Mouse (Mus musculus) frontal cortex, postnatal 14 days (tissue): Measurements from ENCODE around the gene Msh3.
"Not testable (repeated sequence)": the region's sequence is repeated elsewhere in the genome, so short reads cannot be mapped to it uniquely, and the experiment has no call there.

ENCODE experiments used
- DNase-seq, 2 experiments: peaks; one replicate each; pipeline ENCODE4 v3.0.0; 2022; ENCODE audit warnings: low spot score in 2 of 2

Msh3 gene

GRCm38 (mm10) chr13:92354456-92355271 is at the start of gene Msh3, which contains the start of gene Dhfr:
TSS of gene Msh3 (minus strand) at chr13:92355003.
TSS of gene Dhfr (plus strand) at chr13:92354726.
- peak; percentile 94 to 96 for DNase-seq

DNA sequence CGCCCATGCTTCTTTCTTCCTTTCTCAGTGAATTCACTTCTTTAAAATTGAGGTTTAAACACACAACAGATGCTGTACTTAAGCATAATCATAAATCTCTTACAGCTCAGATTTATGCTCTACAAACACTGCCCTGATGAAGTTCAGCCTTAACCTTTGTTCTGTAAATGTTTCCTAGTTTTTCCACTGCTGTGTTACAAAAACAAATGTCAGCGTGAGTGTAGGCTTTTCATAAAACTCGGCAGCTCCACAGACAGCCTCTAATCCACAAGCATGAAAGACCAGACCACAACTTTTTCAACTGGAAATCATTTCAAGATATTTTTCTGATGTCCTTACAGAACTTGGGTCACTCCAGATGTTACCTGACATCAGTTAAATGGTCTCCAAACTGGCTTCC is 48.7 kb upstream of the Msh3 start:
- DNase-seq, result no peak

DNA sequence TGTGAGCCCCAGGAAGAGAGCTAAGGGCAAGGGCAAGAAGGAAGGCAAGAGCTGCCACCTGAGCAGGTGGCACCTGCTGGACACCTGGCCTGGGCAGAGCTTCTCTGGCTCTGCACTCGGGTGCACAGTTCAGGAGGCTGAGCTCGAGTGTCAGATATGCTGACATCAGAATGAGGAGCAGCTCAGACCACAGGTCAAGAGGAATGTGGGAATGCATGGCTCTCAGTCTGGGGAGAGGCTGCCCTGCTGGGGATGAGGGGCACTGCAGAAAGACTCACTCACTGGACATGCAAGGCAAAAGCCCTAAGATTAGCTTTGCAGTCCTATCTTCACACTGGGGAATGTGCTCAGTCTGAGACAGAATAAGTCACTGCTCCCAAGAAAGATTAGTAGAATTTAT is 47.3 kb upstream of the Msh3 start:
- no peak for DNase-seq

DNA sequence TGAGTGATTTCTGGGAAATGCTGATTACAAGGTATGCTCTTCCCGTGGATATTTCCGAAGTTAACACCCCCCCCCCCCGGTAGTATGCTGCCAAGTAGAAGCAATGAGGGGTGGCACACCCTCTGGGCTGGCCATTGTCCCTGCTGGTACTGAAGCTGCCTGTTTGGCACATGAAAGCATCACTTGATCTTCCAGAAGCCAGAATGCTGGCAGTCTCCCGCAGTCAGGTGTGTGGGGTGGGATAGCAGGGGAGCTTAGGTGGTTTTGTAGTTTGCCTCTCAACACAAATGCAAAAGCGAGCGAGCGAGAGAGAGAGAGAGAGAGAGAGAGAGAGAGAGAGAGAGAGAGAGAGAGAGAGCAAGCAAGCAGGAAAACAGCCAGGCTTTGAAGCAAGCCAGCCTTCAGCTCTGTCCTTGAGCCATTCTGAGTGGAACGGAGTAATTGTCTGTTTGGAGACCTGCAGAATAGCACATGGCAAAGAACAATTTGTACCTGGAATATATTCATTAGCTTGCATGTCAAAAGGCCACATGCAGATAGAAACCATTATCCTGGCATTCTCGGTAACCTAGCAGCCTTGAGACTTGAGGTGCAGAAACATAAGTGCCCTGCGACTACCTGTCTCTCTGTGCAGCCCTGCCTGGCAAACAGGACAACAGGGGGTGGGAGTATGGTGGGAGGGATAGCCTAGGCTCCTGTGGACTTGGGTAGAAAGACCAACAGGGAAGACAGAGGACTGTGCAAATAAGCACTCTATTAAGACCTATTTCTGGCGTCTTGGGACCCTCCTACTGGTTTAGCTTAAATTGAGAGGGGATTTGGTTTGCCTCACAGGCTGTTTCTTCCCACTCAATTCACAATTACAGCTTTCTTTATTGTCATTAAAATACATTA is 43.9 kb upstream of the Msh3 start:
- DNase-seq, result no peak

- no peak for DNase-seq
These were observed 38.4 kb upstream of the Msh3 start for GRCm38 (mm10) chr13:92393047-92393661.

- DNase-seq, result no peak
These were observed 32.6 kb upstream of the Msh3 start for GRCm38 (mm10) chr13:92387367-92387766.

DNA sequence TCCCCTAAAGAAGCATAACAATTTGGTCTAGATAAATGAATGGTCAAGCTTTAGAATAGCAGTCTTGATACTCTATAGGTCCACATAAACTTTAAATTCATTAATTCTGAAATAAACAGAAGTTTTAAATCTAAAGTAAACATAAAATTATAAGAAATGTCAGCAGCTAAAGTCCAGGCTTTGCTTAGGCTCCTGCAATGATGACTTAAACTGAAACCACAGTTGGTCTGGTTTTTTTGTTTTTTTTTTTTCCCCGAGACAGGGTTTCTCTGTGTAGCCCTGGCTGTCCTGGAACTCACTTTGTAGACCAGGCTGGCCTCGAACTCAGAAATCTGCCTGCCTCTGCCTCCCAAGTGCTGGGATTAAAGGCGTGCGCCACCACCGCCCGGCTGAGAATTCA is 16.7 kb upstream of the Msh3 start:
- DNase-seq, result not testable (repeated sequence)

DNA sequence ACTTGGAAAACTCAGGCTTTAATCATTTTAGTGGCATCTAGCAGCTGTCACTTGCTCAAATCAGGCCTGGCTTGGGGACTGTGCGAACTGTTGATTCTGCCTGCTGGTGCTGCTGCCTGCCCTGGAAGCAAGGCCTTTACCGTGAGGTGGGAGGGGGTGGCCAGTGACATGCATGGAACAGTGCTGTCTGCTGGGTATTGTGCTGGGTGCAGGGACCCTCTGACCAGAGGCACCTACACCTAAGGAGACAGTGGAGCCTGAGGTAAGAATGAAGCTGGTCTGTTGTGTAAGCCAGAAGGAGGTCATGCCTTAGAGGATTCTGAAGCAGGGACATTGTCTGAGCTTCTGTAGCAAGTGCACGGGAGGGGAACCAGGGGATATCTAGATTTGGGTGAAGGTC is 16.0 kb upstream of the Msh3 start:
- no peak for DNase-seq

- no peak for DNase-seq
These were observed 10.5 kb upstream of the Msh3 start for GRCm38 (mm10) chr13:92365312-92365711.

- DNase-seq, result no peak
These were observed 6.8 kb upstream of the Msh3 start for GRCm38 (mm10) chr13:92361609-92362008.

DNA sequence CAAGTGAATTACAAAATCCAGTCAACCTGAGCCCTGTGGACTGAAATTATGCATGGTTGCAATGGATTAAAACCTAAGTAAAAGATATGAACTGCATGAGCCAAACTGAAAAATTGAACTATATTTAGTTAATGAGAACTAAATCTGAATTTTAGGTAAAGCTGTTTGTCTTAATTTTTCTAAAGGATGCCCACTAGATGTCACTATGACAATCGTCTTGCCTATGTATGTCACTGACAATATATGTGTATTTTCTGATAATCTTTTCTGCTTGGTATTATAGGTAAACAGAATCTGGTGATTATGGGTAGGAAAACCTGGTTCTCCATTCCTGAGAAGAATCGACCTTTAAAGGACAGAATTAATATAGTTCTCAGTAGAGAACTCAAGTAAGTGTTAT is 2.8 kb upstream of the Msh3 start:
- DNase-seq, result no peak

DNA sequence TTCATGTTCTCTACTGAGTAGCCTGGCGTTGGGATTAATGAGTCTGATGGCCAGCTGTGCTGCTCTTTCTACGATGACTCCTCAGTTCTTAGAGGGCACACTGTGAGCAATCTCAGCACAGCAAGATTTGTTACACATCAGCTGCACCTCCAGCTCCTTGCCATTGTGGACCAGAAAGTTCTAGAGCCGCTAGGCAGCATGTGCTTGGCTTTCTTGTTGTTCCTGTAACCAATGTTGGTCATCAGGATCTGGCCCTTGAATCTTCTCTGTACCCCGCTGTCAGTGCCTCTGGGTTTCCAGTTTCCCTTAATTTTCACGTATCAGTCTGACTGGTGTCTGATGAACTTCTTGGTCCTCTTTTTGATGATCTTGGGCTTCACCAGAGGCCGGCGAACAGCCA is 1.6 kb upstream of the Msh3 start:
- DNase-seq, result no peak

GRCm38 (mm10) chr13:92355272-92355643 is 455 bp upstream of the Msh3 start:
- DNase-seq, result no peak

DNA sequence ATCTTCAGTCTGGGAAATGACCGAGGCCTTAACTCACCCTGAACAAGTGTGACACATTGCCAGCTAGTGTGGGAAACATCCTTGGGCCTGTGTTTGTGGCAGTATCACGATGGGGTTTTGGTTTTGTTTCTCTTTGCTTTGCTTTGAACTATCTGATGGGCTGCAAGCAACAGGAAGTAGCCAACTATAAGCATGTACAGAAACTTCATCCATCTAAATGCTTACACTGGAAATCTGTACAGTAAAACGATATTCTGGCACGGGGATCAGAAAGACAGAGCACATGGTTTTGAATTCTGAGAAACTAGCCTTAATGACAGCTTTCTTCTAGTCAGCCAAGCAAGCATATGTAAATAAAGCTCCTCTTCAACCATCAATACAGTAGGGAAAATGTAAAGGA is 847 bp downstream of the Msh3 start:
- no peak for DNase-seq

- no peak for DNase-seq
These were observed 3.7 kb downstream of the Msh3 start for GRCm38 (mm10) chr13:92351100-92351499.

DNA sequence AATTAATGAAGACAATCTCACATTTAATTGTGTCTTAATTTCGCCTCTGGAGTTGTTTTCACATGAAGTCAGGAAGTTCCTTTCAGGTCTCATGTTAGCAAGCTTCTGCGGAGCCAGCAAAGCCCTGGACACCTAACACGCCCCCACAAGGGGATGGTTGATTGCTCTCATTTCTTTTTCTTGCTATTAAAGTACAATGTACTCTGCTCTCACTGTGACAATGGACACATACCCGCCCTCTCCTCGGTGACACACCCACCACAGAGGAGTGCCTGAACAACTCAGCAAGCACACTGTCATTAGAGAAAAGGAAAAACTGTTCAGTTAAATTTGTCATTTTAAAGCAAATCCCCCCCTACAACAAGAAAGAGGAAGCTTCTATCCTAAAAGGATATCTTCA is 8.5 kb downstream of the Msh3 start:
- no peak for DNase-seq

GRCm38 (mm10) chr13:92344033-92344432 is 10.8 kb downstream of the Msh3 start:
- no peak for DNase-seq

DNA sequence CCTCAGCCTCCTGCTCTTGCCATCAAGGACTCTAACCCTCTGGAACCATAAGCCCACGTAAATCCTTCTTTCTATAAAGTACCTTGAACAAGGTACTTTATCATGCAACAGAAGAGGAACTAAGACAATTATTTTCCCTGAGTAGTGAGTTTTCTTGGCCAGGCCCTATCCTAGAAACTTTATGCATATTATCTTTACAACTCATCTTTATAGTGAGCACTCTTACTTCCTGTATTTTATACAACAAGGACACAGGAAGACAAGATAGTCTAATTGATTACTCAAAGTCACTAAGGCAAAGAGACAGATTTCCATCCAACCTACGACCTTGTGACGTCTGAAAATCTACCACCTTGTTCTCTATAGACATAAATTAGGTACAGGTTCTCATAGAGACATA is 15.0 kb downstream of the Msh3 start:
- no peak for DNase-seq

DNA sequence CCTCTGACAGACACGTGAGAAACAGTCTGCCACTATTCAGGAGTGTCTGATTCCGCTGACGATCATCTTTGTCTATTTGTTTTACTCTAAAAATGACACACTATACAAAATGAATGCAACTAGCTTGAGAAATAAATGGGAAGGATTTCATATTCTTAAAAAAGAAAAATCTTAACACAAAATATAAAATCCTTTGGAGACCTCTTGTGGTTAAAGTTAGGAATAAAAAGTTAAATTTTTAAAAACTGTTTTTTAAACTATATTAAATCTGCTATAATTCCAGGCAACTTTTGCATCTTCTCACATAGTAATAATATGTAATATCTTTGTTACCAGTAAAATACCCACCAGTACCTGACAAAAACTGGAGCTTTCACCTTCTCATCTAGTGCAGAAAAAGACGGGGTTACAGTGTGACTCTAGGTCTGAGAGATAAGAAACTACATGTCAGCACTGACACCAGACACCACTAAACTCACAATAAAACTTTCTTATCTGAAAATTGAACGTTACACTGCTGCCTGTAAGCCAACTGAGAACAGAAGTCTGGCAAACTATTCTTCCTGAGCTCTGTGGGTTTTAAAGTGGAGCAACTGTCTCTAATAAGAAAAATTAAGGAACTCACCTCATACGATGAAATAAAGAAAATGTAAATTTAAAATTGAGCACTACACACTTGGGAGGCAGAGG is 16.9 kb downstream of the Msh3 start:
- DNase-seq, result no peak

- no peak for DNase-seq
These were observed 17.9 kb downstream of the Msh3 start for GRCm38 (mm10) chr13:92336857-92337256.

- DNase-seq, result no peak
These were observed 22.5 kb downstream of the Msh3 start for GRCm38 (mm10) chr13:92332103-92332879.
